Mouse (Mus musculus): ENCODE measurements at regions not wholly inside any gene's neighbourhood (a gene's known extent, or its start where the extent isn't known, plus 50 kb on each side); places are given as distances from the start of the nearest gene placed in this dataset.

- TF ChIP-seq TAL1 (IDR thresholded peaks at IDR 0.05; ENCODE audit: low read length) (no peak), GATA1 (IDR thresholded peaks at IDR 0.05; ENCODE audit: low read length) (no peak)
Observed at GRCm38 (mm10) chr5:119580395-119580794, 90.1 kb upstream of the Tbx3 start.
